Mouse (Mus musculus) thymus, postnatal 25 days (tissue): ENCODE measurements at regions not wholly inside any gene's neighbourhood (a gene's known extent, or its start where the extent isn't known, plus 50 kb on each side); places are given as distances from the start of the nearest gene placed in this dataset.

Experiments used
- DNase-seq: peaks from one replicate; pipeline ENCODE4 v3.0.0; 2022

DNA sequence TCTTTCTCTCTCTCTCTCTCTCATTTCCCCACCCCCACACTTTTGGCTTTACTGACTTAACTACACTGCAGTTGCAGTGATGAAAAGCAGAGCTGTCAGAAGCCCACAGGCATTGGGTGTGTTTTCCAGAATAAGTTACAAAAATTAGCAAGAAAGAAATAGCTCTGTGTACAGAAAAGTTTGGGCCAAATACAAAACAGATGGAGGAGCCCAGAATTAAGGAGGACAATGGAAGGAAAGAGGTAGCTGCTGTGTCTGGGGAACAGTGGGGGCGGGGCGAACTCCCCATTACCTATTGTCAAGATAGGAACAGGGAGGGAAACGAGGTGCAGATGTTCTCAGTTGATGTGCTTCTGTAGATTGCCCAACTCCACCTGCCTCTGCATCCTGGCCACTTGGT lies 267.4 kb upstream of the Slc30a5 start:
- no peak for DNase-seq

DNA sequence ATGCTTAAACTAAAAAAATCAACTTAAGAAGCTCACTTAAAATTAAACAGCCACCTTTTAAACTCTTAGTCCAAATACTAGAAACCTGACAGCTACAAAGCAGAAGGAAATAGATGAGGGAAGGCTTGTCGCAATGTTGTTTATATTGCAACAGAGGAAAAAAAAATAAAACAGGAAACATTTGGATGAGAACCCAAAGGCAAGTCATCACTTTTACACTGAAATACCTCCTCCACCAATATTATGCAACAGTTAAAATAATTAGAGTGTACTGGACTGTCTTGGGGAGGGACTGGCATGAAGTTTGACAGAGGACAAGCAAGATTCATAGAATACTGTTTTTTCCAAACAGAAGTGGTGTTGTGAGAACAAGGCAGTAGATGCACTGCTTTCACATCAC lies 263.6 kb upstream of the Slc30a5 start:
- DNase-seq = no peak

DNA sequence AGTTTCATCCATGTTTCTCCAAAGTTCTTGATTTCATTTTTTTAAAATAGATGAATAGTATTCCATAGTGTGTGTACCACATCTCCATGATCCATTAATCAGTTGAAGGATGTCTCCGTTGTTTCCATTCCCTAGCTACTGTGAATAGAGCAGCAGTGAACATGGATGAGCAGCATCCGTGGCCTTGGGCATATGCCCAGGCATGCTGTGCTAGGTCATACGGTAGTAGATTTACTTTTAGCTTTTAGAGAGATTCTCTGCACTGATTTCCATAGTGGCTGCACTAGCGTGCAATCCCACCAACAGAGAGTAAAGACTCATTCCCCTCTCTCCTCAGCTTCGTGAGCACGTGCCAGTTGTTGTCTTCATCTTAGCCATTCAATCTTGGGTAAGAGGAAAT lies 263.0 kb upstream of the Slc30a5 start:
- no peak for DNase-seq

DNA sequence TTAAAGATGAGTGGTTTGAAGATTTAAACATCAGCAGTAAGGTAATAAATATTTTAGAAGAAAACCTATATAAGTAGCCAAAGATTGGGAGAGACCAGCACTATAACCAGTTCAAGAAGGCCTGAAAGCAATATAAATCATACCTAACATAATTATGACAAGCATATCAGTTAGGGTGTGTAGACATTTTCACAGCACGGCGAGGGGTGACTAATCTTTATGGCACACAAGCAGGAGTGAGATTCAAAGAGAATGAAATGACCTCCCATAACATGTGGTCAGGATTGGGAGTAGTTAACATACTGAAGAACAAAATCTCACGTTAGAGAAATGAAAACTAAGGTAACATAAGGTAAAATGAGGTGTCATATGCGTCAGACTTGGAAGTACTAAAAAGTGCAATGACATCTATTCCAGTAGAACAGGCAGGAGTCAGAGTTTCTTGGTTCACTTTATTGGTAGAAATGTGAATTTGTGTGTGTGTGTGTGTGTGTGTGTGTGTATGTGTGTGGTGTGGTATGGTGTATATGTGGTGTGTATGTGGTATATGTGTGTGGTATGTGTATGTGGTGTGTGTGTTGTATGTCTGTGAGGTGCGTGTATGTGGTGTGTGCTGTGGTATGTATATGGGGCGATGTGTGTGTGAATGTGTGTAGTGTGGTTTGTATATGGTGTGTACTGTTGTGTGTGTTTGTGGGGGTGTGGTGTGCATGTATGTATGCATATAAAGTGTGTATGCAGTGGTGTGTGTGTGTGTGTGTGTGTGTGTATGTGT lies 262.0 kb upstream of the Slc30a5 start:
- no peak for DNase-seq

DNA sequence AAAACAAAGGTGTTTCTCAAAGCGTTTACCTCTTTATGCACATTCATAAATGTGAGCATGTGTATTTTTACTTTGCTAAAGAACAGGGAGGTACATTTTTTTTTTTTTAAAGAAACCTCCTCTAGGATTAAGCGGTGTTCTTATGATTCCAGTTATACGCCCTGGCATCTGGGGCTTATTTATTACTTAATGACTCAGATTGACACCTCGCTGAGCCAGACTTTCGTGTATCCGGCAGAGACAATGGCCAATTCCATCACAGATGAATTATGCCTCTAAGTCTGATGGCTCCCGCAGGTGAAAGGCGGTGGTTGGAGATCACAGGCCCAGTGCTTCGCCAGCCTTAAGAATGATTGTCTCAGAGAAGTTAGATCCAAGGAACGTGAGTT lies 259.5 kb upstream of the Slc30a5 start:
- DNase-seq = no peak

DNA sequence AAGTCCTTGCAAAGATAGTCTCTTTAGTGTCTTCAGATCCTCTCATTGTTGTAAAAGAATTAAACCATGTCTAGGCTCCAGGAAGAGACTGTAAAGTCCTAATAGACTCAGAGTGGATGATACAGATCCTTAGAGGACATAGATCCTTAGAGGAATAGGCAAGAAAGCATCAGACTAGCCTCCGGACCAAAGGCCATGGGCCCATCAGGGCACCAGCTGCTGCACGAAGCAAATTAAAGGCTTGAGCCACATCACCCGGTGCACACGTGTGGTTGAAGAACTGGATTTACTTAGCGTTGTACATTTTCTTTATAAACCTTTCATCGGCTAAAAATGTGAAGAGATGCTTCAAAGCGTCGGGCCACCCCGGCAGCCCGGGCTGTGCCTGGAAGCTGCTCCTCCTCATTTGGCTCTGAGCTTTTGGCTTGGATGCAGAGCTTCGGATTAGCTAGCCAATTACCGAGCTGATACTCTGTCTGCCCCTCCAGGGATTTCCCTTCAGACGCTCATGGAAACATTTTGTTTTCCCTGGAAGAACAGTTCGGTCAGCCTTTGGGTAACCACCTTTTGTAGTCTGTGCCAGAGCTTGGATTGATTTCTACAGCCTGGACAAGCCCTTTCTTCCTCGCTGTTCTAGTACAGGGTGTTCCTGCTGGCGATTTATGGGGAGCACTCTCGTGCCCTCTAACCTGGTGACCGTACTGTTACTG lies 259.0 kb upstream of the Slc30a5 start:
- no peak for DNase-seq

DNA sequence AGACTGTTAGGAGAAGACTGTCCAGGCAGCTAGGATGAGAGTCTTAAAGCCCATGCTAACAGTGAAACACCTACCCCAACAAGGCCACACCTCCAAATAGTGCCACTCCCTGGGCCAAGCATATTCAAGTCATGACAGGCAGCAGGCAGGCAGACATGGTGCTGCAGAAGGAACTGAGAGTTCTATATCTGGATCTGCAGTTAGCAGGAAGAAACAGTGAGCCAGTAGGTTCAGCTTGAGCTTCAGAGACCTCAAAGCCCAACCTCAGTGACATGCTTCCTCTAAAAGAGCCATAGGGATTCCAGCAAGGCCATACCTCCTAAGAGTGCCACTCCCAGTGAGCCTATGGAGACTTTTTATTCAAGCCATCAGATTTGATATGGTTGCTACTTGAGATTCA lies 252.0 kb upstream of the Slc30a5 start:
- DNase-seq = no peak

DNA sequence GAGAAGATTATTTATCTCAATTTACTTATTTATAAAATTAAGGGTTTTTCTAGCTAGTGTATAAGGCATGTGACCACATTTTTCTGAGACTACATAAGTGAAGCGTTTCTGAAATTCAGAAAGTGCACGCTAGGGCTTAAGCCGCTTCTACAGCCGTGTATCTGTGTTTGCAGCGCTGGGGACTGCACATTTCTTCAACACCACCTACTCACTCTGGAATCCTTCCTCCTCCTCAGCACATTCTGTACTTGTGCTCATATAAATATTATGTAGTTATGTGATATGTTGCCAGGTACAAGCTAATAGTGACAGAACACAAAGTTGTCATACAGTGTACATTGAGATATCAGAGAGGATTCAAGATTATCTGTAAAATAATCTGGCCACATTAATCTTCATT lies 251.0 kb upstream of the Slc30a5 start:
- no peak for DNase-seq

DNA sequence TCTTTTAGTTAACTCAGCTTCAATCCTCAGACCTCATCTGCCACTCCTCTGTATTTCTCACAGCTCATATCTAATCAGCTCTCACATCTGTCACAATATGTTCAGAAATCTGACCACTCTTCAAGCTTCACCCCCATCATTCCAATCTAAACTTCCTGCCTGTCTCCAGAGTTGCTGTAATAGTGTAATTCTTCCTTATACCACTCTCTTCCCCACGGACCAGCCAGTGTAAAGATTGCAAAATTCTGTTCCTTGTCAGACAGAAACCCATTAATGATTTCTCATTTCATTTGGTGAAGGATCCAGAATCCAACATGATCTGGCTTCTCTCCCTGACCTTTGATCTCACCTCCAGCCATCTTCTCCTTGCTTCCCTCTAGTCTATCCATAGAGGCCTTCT lies 250.2 kb upstream of the Slc30a5 start:
- DNase-seq = no peak

DNA sequence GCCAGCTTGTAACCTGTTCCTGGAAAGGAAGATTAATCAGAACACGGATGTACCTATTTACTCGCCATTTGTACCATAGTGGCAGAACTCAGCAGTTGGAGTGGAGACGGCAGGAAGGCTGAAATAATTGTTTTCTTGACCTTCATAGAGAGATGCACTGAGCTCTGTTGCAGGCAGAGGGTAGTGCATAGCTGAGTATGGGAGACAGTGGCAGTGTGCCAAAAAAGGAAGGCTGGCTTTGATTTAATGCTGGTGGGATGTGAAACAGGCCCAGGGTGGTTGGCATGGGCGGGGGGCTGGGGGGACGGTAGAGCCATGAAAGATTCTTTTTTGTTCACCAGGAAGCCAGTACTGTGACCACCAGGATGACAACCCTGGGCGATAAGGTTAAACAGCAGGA lies 235.3 kb upstream of the Slc30a5 start:
- DNase-seq = no peak

DNA sequence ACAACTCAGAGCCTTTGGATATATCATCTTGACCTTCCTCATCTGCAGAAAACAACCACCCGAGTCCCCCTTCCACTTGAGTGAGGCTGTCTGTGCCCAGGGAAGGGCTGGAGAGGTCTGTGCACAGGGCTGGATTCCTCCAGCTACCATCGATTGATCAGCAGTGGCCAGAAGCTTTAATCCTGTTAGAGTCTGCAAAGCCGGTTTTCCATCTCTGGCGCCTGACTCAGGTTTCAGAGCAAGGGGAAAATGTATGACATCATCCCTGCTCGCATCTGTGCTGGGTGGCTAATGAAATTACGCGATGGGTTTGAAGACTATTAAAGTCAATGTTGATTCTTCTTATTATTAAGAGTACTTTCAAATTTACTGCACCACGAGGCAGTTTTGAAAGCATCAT lies 229.4 kb upstream of the Slc30a5 start:
- no peak for DNase-seq

DNA sequence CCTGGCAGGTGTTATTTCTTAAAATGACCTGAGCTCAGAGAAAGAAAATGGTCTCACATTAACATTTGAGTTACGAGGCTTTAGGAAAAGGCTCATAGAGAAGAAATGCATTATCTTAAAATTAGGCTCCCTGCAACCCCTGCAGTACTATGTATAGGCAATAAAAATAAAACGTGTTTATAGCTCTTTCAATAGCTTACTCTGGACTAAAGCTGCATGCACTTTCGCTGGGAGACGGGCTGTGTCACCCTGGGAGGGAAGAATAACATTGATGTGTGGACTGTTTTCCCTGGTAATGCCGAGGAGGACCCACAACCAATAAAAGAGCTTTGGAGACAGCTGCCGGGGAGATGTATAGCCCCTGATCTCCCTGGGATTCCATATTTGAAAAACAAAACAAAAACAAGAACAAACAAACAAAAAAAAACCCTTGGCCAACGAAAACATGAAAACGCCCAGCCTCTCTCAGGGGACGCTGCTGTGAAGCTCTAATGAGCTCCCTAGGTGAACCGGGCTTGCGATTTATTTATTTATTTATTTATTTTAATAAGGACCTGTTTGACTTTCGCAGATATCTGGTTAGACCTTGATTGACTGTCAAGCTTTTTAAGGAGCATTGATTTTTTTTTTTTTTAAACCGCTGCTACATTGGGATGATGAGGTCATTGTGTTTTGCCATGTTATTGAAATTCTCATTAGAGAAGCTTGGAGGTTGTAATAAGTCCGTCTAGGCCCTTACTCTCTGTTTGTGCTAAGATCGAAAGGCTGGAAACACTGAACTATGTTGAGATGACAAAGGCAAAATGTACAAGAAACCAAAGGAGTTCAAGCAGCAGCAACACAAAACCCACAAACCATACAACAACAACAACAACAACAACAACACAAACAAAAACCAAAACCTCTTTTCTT lies 228.3 kb upstream of the Slc30a5 start:
- no peak for DNase-seq

DNA sequence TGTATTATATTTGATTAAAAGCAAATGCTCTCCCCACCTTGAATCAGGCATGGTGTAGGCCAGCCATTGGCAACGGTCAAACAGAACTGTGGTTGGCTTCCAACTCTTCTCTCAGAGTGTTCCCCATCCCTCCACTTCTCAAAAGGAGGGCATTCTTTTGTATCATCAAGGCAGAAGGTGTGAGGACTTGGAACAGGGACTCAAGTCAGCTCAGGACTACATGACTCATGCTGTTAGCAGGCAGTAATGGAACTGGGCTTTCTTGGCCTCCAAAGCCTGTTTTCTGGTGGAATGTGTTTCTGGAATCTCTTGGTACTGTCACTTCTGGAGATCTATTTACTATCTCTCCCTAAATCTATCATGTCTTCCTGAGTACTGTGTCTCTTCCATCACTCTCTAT lies 216.3 kb upstream of the Slc30a5 start:
- DNase-seq = no peak

DNA sequence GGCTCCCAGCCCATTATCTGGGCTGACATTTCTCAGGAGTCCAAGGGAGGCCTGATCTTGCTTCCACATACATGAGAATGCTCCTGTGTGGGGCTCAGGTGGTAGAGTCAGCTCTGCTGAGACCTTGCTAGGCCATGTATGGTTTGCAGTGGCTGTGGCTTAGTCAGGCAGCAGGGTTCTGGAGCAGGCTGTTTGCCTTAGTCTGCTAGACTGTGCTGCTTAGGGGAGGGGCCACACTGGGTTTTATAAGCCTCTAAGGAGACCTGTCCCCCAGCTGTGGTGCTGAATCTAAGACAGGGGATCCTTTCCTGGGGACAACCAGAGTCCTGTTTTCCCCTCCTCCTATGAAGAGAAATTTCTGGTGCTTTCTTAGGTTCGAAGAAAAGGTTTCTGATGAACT lies 199.4 kb upstream of the Slc30a5 start:
- DNase-seq = peak; percentile 7

DNA sequence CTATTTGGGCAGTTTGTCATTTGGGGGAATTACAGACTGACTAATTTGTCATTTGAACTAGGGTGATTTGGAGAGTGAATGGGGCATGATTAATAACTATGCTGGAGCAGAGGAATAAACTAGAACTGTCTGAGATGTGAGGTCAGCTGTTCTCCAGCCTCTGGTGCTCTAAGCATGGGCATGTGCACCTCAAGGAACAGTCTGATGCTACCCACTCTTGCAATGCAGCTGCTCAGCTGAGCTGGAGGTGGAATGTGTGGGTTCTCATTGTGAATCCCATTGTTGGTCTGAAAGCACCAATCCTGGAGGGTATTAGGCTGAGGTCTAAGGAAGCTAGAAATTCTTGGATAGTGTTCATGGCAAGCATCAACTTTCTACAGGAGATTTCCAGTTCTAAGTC lies 192.8 kb upstream of the Slc30a5 start:
- no peak for DNase-seq

DNA sequence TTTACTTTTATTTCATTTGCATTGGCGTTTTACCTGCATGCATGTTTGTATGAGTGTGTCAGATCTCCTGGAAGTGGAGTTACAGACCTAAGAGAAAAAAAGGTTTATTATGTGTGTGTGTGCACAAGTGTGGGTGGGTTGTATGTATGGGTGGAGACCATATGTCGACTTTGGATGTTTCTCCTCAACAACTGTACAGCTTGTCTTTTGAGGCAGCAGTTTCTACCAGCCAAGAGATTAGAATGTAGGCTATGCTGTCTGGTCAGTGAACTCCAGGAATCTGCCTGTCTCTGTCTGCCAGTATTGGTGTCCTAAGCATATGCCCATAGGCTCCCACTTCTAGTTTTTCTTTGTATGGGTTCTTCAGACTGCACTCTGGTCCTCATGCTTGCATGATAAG lies 192.3 kb upstream of the Slc30a5 start:
- no peak for DNase-seq

DNA sequence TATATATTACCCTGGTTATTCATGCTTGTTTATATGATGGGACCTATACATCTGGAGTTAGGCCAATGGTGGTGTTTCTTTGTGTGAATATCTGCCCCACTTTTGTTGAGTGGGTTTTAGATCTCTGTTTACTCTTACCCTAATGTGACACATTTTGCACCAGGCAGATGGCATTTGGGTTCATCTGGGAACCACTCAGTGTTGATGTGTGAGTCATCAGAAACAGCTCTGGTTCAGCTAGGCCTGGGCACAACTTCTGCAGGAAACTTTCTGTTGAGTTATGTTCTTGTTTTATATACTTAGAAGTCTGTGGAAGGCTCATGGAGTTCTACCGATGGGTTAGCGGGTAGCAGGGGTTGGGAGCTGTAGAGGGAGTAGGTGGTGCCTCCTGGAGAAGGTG lies 191.7 kb upstream of the Slc30a5 start:
- DNase-seq = no peak

DNA sequence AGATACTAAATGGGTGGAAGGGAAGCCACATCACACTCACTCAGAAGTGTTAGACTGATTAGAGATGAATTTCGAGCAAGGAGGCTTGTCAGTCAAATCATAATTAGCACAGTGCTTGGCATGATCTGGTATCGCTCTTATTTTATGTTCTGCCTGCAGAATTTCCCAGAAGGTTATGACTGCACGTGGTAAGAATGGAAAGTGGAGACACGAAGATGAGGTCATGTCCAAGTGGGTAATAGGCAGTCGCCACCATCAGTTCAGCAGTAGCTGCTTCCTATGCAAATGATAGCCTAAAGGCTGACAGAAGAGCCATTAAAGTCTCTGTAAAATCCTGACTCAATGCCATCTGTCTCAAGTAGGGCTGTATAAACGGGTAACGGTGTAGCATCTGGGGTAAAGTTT lies 186.0 kb upstream of the Slc30a5 start:
- no peak for DNase-seq

DNA sequence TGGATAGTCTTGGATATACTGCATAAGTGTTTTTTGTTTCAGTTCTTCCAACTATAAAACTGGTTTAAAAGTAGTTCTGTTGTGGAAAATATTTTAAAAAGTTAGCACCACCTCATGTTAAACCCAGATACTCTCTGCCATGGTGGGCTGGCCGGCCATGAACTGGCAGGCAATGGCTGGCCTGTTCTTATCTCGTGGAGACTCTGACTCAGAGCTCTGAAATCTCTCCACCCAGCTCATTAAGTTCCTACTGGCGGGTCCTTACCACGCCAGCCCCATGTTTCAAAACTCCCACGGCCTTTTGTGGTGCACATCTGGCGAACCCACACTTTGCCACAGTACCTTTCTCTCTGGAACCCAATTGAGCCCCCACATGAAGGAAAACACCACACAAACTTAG lies 183.8 kb upstream of the Slc30a5 start:
- DNase-seq = no peak

DNA sequence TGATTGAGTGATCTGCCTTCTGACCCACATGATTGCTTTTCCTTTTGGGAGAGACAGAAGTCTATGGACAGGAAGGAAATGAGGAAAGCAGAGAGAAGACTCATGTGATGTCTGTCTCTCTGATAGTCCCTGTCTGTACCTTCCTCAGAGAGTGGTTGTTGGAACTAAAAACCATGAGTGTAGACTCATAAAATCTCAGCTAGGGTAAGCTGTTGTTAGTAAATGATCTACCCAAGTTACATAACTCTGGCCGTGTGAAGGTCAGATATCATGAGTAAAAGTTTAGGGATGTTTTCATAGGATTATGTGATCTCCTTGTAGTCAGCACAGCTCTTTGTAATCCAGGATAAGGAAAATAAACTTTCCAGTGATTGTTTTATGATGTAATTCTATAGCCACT lies 183.0 kb upstream of the Slc30a5 start:
- DNase-seq = no peak

DNA sequence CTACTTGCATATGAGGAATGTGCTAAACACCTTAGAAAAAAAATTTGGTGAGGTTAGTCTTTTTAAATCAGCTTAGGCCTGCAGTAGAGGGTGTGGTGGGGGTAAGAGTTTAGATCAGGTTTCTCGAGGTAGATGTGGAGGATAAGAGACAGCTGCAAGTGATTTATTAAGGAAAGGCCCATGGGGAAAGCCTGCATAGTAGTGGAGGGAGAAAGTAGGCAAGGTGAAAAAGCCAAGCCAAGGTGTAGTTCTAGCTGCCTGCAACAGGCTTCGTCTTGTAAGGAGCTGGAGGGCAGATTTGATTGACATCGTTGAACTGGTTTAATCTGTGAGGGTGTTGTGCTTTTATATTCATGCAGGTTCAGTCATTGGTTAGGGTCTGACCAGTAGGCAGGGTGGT lies 182.2 kb upstream of the Slc30a5 start:
- no peak for DNase-seq

DNA sequence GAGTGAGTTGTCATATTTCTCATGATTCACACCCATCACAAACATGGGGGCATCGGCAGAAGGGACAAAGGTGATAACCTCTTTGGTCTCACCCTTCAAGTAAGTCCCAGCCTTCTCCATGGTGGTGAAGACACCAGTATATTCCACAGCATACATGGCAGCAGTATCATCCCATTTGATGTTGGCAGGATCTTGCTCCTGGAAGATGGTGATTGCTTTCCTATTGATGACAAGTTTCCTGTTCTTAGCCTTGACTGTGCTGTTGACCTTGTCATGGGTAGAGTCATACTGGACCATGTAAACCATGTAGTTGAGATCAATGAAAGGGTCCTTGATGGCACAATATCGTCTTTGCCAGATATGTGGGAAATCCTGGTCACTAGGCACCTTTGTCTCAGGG lies 180.4 kb upstream of the Slc30a5 start:
- no peak for DNase-seq

DNA sequence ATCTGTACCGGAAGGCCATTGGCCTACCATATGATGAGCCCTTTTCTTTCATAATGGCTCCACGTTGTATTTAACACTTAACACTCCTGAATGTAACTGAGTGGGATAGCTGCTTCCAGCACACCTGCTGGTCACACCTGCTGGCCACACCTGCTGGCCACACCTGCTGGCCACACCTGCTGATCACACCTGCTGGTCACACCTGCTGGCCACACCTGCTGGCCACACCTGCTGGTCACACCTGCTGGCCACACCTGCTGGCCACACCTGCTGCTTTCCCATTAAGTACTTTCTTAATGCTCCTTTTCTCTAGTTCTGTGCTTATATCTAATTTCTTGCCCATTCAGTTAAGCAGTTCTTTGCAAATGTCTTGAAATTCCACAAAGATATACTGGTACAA lies 157.4 kb upstream of the Slc30a5 start:
- DNase-seq = no peak
